Mouse (Mus musculus) gonadal fat pad, adult 2 months (tissue): ENCODE data around the gene Gm20696. TPM values are rescaled to one million over a fixed set of nuclear protein-coding genes. Genes with fewer than 3 reads are reported as not detected.

Experiments used
- DNase-seq: peaks from one replicate; pipeline ENCODE4 v3.0.0-alpha.2; 2012; ENCODE audit warnings: low read depth
- polyA plus RNA-seq: library from polyadenylated mRNA; depleted of rRNA; stranded (reverse); fragments of >200 nt; gene quantifications from 2 replicates; pipeline ENCODE4 v1.2.3, GENCODE M21; 2012

Gm20696 gene
- polyA plus RNA-seq, 1 experiment, result 0.38 TPM

DNA sequence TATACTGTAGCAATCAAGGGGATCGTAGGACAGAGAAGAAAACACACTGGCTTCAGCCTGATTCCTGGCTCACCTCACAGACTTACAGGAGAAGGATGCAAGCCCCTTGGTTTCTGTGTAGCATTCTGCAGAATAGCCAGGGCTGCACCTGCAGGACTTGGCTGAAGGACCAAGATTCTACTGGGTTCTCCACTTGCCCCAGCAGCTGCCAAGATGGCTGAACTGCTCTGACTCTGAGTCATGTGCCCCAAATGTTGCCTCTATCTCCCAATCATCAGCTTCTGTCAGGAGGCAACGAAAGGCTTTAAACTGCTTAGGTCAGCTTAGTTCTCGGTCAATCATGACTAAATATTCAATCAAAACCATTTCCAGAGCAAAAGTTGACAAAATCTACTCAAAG, 42.1 kb downstream of the Gm20696 start:
- no peak for DNase-seq

DNA sequence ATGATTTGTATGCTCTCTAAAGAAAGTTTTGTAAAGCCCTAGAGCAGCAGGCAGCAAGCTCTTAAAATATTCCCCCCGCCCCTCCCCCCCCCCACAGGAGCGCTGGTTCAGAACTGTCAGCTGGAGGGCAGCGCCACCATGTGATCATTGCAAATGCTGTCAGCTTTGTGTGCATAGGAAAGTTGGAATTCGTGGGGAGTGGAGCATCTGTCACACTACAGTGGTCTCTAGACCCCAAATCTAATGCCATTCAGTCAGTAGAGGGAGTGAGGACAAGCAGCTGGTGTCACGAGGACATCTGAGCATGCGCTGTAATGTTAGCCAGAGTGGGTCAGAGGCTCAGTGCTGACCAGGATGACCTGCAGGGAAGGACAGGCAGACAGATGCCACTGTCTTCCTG, 43.0 kb downstream of the Gm20696 start:
- DNase-seq, result no peak

DNA sequence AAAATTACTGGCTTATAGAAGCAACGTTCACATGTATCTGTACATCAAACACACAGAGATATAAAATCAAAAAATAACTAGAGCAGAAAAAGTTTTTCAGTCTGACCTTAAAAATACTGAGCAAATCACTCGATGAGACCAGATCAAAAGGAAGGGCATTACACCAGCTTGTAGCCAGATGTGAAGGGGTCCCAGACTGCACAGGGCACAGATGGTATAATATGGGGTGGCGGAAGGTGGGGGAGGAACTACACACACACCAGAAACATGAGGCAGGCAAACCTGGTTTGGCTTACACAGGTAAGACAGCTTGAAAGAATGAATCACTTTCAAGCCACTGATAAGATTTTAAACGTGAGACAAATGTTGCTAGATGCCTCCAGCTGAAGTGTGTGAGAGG, 45.4 kb downstream of the Gm20696 start:
- DNase-seq, result no peak

DNA sequence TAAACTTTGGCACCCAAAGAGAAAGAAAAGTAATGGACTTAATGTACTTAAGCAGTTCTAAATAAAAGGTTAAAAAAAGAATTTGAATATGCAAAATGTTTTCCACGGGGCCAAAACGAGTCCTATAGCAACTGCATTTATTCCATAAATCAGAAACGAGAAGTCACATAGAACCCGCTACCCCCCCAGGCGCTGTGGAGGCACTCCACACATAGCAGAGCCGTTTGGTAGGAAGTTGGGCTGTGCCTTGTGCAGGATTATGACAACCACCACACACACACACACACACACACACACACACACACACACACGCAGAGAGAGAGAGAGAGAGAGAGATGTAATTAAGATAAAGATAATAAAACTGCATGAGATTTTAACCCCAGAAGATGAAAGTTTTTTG, 46.1 kb downstream of the Gm20696 start:
- no peak for DNase-seq

DNA sequence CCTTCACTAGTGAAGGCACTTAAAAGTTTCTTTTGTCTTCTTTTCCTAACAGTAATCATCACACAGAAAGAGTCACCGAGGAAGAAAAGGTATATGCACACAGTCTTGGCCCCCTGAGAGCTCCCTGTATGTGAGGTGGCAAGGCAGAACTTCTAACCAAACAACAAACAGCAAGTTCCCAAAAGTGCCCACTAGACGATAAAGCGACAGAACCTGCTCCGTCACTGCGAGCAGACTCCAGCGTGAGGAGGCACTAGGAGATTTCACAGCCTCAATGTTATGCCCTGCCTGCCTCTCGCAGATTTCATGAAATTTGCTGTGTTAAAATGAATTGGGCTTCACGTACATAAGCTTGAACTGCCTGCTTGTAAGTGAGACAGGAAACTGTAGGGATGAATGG, 46.6 kb downstream of the Gm20696 start:
- DNase-seq, result no peak

DNA sequence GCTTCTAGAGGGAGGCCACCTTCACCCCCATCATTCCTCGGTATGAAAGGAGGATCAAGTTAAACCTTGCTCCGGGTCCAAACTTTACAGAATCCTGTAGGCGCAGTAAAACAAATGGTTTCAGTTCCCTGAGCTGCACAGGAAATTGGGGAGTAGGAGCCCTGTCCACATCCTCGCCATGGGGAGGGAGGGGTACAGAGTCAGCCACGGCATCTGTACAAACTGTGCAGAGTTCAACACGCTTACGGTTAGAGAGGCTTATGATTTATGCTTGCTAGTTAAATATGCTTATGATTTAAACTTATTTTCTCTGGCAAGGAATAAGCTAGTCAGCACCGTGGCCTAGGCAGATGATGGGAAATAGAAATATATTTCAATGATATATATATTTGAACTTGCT, 47.1 kb downstream of the Gm20696 start:
- no peak for DNase-seq

DNA sequence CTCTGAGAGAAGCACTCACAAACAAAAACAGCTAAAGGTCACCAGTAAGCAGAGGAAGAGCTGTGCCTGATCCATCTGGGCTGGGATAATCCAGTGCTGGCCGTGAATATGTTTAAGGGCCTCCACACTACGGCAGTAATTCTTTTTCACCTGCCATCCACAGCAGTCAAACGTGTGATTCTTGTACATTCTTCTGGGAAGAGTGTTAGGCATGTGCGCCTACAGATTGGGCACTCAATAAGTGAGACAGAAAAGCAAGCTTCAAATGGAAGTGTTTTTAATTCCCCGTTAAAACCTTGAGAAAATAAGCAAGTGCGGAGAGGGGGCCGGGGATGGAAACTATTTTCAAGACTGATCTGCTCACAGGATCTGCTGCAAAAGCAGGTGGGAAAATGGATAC, 48.7 kb downstream of the Gm20696 start:
- no peak for DNase-seq

DNA sequence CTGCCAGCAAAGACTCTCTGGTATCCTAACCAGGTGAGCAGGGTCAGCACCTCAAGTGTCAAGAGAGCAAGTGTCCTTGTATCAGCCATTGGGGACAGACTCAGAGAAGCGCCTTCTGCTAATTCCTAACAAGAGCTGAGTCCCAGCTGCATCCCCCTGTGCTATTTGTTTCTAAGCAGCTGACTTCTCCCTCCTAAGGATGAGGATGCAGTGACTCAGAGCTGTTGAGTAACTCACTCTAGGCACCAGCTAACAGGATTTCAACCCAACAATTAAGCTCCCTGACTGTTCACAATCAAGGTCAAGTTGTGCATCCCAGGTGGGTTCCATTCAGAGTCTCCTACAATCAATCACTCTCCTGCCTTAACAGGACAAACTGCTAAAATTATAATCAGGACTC, 49.2 kb downstream of the Gm20696 start:
- DNase-seq, result no peak

DNA sequence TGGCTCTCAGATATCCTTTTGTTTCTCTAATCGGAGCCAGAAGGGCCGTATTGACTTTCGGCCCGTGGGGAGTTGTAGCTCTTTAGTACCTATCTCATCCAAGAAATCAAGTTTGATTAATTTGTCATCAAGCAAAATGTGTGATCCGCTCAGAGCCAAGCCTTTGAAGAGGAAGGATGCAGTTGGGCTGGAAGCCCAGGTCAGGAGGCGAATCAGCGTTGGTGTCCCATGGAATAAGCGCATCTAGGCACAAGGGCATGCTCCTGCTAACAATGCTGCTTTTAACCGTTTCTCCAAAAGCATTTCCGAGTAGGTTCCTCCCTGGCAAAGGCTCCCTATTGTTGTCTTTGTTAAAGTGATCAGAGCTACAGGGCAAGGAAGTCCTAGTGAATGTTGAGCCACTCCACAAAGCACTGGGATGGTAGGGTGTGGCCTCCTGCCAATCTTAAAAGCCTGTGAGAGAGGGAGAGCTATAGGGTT, 51.3 kb downstream of the Gm20696 start:
- DNase-seq, result no peak

DNA sequence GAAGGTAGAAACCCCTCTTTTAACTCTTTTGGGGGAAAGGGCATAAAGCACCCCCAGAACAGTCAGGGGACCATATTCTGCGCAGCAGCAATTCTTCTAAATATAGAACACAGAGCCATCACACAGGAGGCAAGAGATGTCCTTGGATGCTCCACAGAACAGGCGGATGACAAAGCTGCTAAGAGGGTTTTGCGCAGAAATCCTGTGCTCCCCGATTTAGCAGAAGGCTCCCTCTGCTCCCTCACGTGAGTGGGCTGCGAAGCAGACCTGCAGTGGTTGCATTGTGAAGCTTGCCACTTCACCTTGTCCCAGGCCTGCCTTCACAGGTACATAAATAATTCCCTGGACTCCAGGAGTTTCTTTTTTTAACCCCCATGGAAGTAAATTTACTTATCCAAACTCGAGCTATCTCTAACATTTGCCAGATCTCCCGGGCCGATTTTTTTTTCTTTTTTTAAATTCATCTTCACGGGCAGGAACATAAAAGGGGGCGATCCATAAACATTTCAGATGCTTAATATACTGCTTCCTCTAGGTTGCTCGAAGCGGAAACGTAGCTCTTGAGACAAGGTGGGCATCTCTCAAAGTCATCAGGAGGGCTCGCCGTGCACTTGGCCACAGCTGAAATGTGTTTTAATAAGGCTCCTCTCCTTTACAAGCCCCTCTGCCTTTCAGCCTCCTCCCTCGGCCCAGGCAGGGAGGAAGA, 51.9 kb downstream of the Gm20696 start:
- DNase-seq, result no peak

DNA sequence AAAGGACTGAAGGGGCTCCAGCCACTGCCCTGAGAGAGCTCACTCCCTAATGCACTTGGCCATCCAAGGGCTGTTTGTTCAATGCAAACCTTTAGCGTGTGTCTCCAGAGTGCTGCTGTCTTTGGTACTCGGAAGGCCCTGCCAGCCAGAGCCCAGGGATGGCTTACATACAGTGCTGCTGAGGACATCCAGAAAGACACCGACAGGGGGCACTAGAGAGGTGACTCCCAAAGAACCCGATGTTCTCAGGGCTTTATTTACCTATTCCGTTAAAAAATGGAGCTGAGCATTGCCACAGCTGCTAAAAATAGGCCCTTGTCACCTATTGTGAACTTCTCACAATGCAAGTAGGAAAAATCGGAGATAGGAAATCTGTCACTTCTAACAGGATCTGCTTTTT, 54.7 kb downstream of the Gm20696 start:
- no peak for DNase-seq

DNA sequence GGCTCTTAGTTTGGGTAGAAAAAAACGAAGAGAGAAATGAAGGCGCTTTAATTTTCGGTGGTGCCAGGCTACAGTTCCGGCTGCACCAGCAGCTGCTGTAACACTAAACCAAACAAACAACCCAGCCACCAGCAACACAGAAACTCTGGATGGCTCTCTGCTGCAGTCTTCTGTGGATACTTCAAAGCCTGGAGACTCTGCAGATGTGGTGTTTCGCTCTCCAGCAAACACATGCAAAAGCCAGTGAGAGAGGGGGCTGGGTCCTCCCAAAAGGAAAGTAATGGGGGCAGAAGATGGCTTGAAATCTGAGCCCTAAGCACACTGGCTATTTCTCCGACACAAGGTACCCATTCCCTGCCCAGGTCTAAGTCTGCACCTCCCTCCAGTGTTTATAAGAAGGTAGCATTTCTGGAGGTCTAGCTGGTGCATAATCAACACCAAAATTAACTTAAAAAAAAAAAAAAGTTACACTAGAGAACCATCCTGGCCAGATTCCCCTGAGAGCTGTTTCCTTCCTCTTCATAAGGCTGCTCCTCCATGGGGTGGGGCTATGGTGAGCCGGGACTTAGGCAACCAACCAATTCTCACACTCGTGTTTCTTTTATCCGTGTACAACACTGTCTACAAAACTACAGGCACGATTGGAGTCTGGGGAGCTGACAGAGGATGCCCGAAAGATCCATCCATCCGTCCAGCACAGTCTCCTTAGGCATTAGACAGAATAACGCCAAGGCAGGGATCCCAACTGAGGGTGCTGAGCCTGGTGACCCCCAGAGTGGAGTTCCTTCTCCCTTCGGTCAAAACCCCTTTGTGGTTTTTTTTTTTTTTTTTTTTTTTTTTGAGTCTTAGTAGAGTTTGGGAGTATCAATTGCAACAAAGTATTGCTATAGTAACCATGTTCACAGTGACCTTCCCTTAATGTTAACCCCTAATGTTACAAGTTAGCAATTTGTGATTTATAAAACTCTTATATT, 55.9 kb downstream of the Gm20696 start:
- no peak for DNase-seq

DNA sequence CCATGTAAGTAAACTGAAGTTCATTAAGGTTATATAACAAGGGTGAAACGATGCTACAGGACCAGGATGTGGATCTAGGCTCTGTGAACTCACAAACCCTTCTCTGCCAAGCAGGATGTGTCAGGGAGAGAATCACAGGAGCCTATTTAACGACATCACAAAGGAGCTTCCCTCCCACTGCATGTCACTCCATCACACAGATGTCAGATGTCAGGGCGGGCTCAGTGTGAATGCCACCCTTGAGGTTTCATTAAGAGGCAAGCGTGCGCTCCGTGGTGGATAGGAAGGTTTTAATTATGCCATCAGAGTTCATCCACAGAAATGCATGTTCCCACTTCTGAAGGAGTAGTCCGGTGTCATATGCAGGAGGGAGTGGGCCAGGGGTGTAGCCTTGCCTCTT, 60.5 kb downstream of the Gm20696 start:
- DNase-seq, result no peak

DNA sequence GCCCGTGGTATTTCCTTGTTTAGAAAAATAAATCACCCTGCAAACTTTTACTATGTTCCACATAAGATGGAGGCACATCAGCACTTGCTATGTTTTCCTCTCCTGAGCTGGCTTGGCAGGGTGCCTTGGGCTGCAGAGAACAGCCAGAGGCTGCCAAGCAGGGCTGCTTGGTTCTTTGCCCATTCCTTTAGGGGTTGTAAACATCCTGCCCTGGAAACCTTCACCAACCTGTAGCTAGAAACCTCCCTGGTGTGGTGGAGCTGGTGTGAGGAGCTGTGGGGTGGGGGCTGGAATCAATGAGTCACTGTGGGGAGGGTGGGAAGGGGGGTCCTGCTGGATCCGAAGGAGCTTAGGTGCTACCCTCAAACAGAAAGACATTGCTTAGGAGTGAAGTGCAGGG, 61.8 kb downstream of the Gm20696 start:
- DNase-seq, result no peak

DNA sequence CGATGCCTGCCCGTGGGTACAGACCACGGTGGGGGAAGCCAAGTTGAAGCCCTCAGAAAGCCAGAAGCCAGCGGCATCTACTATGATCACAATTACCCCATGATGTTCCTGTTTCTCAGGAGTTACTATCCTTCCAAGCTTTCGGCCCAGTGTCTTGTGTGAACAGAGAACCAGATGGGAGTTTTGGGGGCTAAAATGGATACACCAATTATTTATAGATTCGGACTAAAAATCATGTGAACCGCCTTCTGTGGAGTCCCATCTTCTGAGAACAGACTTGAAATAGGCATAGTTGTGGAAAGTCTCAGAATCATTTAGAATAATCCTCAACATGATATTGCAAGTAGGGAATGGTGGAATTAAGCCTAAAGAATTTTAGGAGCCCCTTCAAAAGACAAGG, 64.2 kb downstream of the Gm20696 start:
- no peak for DNase-seq

DNA sequence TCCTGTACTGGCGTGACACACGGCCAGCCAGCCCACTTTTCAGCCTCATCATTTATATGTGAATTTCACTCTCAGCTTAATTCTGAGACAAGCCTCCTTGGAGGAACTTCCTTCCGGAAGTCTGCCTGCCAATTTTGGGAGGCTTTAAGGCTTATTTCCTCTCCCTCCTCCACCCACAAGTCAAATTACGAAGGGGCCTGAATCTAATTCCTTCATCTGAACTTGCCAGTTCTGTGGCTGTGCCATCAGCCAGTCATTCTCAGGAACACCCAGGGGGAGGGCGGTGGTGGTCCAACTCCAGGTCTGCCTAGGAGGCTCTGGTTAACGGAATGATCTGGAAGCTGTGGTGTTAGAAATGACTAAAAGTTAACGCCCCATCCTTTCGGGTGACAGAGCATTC, 65.7 kb downstream of the Gm20696 start:
- DNase-seq, result no peak

DNA sequence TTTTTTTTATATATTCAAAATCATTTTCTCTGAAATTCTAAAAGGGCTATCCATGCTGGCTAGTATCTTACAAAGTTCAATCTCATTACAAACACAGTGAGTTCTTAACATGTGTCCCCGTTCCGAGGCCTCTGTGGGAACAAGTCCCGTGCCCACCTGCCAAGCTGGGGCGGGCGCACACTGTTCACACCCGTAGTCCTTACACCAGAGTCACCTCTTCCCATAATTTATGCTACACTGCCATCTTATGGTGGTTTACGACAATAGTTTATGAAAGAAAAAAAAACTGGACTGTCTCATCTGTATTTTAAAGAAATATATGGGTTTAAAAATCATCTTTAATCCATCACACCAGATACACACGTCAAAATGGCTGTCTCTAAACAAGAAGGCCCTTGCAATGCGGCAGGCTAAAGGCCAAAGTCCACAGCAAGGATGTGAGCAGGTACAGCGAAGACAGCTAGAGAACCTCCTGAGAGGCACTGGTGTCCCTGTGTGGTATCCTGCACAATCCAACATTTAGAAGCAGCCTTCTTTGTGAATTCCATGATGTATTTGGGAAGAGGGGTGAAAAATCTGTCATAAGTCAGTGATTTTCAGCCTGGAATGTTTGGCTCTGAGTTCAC, 66.3 kb downstream of the Gm20696 start:
- DNase-seq, result no peak

DNA sequence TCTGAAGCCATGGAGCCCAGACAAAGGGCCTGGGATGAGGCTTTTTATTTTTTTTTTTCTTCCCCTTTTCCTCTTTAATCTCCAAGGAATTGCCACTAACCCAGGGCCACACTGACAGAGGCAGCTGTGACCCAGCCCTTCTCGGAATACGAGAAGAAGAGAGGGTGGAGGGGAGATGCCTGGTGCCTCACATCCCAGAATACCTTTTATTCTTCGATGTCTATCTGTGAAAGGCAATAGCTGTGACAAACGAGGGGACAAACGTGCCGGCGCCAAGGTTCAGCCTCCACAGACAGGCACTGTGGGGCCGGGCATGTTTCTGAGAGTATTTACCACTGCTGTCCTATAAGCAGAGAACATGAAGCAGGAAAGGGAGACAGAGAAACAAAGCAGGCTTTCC, 66.9 kb downstream of the Gm20696 start:
- no peak for DNase-seq

DNA sequence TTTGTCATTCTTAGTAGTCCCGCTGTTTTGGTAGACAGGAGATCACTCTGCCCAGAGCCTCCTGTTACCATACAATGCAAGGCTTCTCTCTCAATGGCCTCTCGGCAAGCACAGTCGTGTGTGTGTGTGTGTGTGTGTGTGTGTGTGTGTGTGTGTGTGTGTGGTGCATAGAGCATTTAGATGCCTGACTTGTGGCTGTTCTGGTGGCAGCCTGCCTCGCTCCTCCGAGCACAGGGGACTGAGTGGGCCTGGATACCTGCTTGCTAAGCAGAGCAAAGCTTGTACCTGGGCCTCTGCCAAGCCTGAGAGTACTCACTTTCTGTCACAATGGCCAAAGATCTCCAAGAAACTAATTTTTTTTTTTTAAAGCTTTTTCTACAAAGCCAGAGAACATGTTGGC, 67.4 kb downstream of the Gm20696 start:
- no peak for DNase-seq

DNA sequence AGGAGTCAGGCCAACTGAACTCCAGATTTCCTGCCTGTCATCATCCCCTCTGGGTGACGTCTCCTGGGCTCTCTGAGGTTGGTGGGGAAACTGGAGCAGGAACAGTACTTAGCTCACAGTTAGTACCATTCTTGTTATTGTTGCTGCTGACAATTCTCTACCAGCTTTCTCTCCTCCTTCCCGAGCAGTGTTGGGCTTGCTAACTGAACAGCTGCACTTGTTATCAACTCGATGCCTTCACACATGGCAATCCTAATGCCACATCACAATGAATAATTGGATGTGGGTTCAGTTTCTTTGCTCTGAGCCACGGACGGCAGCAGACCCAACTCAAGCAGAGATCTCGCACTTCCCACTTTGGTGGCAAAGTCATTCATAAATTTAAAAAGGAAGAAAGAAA, 89.6 kb downstream of the Gm20696 start:
- DNase-seq, result no peak

DNA sequence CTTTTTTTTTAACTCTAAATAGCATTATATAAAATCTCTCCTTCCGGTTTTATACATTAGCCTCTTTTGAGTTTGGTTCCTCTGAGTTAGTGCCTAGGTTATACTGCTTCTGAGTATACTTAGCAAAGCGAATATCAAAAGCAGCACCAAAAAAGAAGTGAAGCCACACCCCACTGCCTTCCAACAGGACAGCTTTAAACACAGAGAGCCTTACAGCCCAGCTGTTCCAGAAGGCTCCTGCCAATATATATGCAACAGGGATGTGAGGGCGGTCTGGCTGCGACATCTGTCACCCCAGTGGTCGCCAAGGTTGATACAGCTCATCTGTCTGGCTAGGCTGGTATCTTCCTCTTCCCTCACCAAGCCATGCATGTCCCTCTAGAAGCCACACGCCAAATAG, 91.0 kb downstream of the Gm20696 start:
- DNase-seq, result no peak

DNA sequence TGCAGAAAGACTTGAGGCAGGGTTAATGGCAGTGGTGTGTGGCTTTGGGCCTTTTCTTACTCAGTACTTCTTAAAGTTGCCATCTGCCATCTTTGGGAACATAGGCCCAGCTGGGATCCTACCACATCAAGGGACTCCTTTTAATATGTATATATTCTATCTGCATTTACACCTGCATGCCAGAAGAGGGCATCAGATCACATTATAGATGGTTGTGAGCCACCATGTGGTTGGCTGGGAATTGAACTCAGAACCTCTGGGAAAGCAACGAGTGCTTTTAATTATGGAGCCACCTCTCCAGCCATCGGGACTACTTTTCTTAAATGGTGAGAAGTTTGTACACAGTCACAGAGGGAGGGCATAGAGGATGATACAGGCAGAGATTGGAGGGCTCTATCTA, 93.3 kb downstream of the Gm20696 start:
- no peak for DNase-seq

DNA sequence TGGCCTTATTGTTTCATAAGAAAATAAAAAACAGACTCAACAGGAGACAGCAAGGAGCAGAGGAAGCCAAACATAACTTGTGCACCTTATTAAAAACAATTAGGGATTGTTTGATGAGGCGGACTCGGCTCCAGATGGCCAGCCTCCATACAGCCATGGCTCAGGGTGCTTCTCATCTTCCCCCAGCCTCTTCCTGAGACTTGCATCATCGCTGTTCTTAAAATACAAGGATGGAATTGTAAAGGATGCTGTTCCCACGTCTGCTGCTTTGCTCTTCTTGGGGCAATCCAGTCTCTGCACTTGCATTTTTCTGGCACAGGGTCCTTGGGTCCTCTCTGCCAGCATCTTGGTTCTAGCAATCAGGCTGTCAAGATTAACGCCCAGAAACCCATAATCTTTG, 94.5 kb downstream of the Gm20696 start:
- DNase-seq, result no peak
